Mouse (Mus musculus) embryo, embryonic 10 days (tissue): ENCODE results near the gene Ccdc50.

Experiments used
- DNase-seq: peaks from one replicate; pipeline ENCODE4 v3.0.0-alpha.2; 2015; ENCODE audit warnings: low spot score

Gene Ccdc50

GRCm38 (mm10) chr16:27395251-27396037 is 6.8 kb downstream of the Ccdc50 start:
- DNase-seq, result no peak

- no peak for DNase-seq
Measured at GRCm38 (mm10) chr16:27396951-27397350, 8.3 kb downstream of the Ccdc50 start.

- no peak for DNase-seq
Measured at GRCm38 (mm10) chr16:27399026-27399718, 10.5 kb downstream of the Ccdc50 start.

GRCm38 (mm10) chr16:27399719-27400253 is 11.1 kb downstream of the Ccdc50 start:
- DNase-seq, result no peak

- no peak for DNase-seq
Measured at GRCm38 (mm10) chr16:27401579-27401978, 12.9 kb downstream of the Ccdc50 start.

- DNase-seq, result no peak
Measured at GRCm38 (mm10) chr16:27404107-27404506, 15.4 kb downstream of the Ccdc50 start.

GRCm38 (mm10) chr16:27416937-27417584 is 28.4 kb downstream of the Ccdc50 start:
- no peak for DNase-seq

GRCm38 (mm10) chr16:27417632-27418031 is 29.0 kb downstream of the Ccdc50 start:
- DNase-seq, result no peak

GRCm38 (mm10) chr16:27420982-27421381 is 32.3 kb downstream of the Ccdc50 start:
- no peak for DNase-seq

GRCm38 (mm10) chr16:27435034-27435433 is 46.4 kb downstream of the Ccdc50 start:
- DNase-seq, result no peak

- no peak for DNase-seq
Measured at GRCm38 (mm10) chr16:27443941-27444340, 55.3 kb downstream of the Ccdc50 start.

- DNase-seq, result no peak
Measured at GRCm38 (mm10) chr16:27449360-27449759, 60.7 kb downstream of the Ccdc50 start.

- no peak for DNase-seq
Measured at GRCm38 (mm10) chr16:27450655-27451054, 62.0 kb downstream of the Ccdc50 start.

GRCm38 (mm10) chr16:27453396-27453795 is 64.7 kb downstream of the Ccdc50 start:
- DNase-seq, result no peak

GRCm38 (mm10) chr16:27453823-27454222 is 65.2 kb downstream of the Ccdc50 start:
- DNase-seq, result no peak

- peak; percentile 84 for DNase-seq
Measured at GRCm38 (mm10) chr16:27457273-27457672, 68.6 kb downstream of the Ccdc50 start.

GRCm38 (mm10) chr16:27468731-27469130 is 80.1 kb downstream of the Ccdc50 start:
- DNase-seq, result peak; percentile 66

- no peak for DNase-seq
Measured at GRCm38 (mm10) chr16:27471389-27471788, 82.7 kb downstream of the Ccdc50 start.

- no peak for DNase-seq
Measured at GRCm38 (mm10) chr16:27483834-27484233, 95.2 kb downstream of the Ccdc50 start.
